Mouse (Mus musculus): ENCODE measurements around the gene Pqlc3.
A peak's percentile ranks its signal among the peaks of the same experiment; 100 is the strongest.

Pqlc3 gene

GRCm38 (mm10) chr12:17001211-17001610 is 1.0 kb upstream of the Pqlc3 start:
- no peak for DNase-seq

- peak; percentile 47 to 49 for DNase-seq
Observed at GRCm38 (mm10) chr12:17000628-17001027, 420 bp upstream of the Pqlc3 start.

GRCm38 (mm10) chr12:16999146-16999545 is 1.1 kb downstream of the Pqlc3 start:
- DNase-seq = no peak

GRCm38 (mm10) chr12:16996886-16997462 is 3.2 kb downstream of the Pqlc3 start:
- peak; percentile 44 to 48 for DNase-seq

- DNase-seq = no peak
Observed at GRCm38 (mm10) chr12:16996281-16996680, 3.9 kb downstream of the Pqlc3 start.

GRCm38 (mm10) chr12:16994291-16994690 is 5.9 kb downstream of the Pqlc3 start:
- no peak for DNase-seq

- DNase-seq = no peak
Observed at GRCm38 (mm10) chr12:16992355-16992754, 7.9 kb downstream of the Pqlc3 start.

- no peak for DNase-seq
Observed at GRCm38 (mm10) chr12:16991376-16991775, 8.8 kb downstream of the Pqlc3 start.

GRCm38 (mm10) chr12:16985778-16986177 is 14.4 kb downstream of the Pqlc3 start:
- no peak for DNase-seq

- DNase-seq = no peak
Observed at GRCm38 (mm10) chr12:16977120-16977519, 23.1 kb downstream of the Pqlc3 start.

- no peak for DNase-seq
Observed at GRCm38 (mm10) chr12:16966811-16967210, 33.4 kb downstream of the Pqlc3 start.

- DNase-seq = peak; percentile 48 to 63
Observed at GRCm38 (mm10) chr12:16963354-16963753, 36.9 kb downstream of the Pqlc3 start.

GRCm38 (mm10) chr12:16958851-16959250 is 41.4 kb downstream of the Pqlc3 start:
- peak; percentile 40 to 48 for DNase-seq

- no peak for DNase-seq
Observed at GRCm38 (mm10) chr12:16948239-16948638, 52.0 kb downstream of the Pqlc3 start.

- DNase-seq = no peak
Observed at GRCm38 (mm10) chr12:16941976-16942375, 58.2 kb downstream of the Pqlc3 start.

All from B cell, adult 2 months (primary cell).